Mouse (Mus musculus): ENCODE measurements around the gene Tmbim1. TPM values are rescaled to one million over a fixed set of nuclear protein-coding genes. Genes with fewer than 3 reads are reported as not detected.

Tmbim1 gene
- polyA plus RNA-seq (2012; rRNA removed; ENCODE audit: low replicate concordance), result 326 and 387 TPM in 2 replicates

GRCm38 (mm10) chr1:74305522-74305921, at the start of gene Tmbim1:
Tmbim1 (minus strand) TSS chr1:74305622.

GRCm38 (mm10) chr1:74284543-74285160, 20.8 kb downstream of the Tmbim1 start, which contains the start of the genes Aamp and Pnkd:
Aamp (minus strand) TSS chr1:74284738.
Pnkd (plus strand) TSS chr1:74284930.

GRCm38 (mm10) chr1:74278538-74278937, 26.9 kb downstream of the Tmbim1 start, which contains the start of gene Gpbar1:
Gpbar1 (plus strand) TSS chr1:74278550.

Other genes with a start within 250 kb of the Tmbim1 start
- 262 and 426 TPM in 2 replicates for gene Tns1, start 181.2 kb downstream of the Tmbim1 start, polyA plus RNA-seq (2012; rRNA removed; ENCODE audit: low replicate concordance)
- 1.2 TPM in 2 replicates for gene Rufy4, start 180.1 kb downstream of the Tmbim1 start, polyA plus RNA-seq (2012; rRNA removed; ENCODE audit: low replicate concordance)
- gene Cxcr2, start 151.6 kb downstream of the Tmbim1 start, polyA plus RNA-seq (2012; rRNA removed; ENCODE audit: low replicate concordance), result 2.5 and 2.8 TPM in 2 replicates
- 0.31 TPM in 1 of 2 replicates, not detected in the other for gene Cxcr1, start 111.0 kb downstream of the Tmbim1 start, polyA plus RNA-seq (2012; rRNA removed; ENCODE audit: low replicate concordance)
- gene Arpc2, start 69.5 kb downstream of the Tmbim1 start, polyA plus RNA-seq (2012; rRNA removed; ENCODE audit: low replicate concordance), result 155 and 228 TPM in 2 replicates
- 0.20 and 0.29 TPM in 2 replicates for gene Gpbar1, start 27.1 kb downstream of the Tmbim1 start, polyA plus RNA-seq (2012; rRNA removed; ENCODE audit: low replicate concordance)
- gene Aamp, start 20.9 kb downstream of the Tmbim1 start, polyA plus RNA-seq (2012; rRNA removed; ENCODE audit: low replicate concordance), result 142 and 156 TPM in 2 replicates
- gene Pnkd, start 20.7 kb downstream of the Tmbim1 start, polyA plus RNA-seq (2012; rRNA removed; ENCODE audit: low replicate concordance), result 65.3 and 71.6 TPM in 2 replicates
- gene Catip, start 56.5 kb upstream of the Tmbim1 start, polyA plus RNA-seq (2012; rRNA removed; ENCODE audit: low replicate concordance), result 0.43 and 0.66 TPM in 2 replicates
- 78.2 and 92.6 TPM in 2 replicates for gene Slc11a1, start 69.6 kb upstream of the Tmbim1 start, polyA plus RNA-seq (2012; rRNA removed; ENCODE audit: low replicate concordance)
- 175 and 185 TPM in 2 replicates for gene Ctdsp1, start 85.9 kb upstream of the Tmbim1 start, polyA plus RNA-seq (2012; rRNA removed; ENCODE audit: low replicate concordance)
- gene Vil1, start 103.8 kb upstream of the Tmbim1 start, polyA plus RNA-seq (2012; rRNA removed; ENCODE audit: low replicate concordance), result 0.17 and 0.19 TPM in 2 replicates
- 14.1 and 28.1 TPM in 2 replicates for gene Cnot9, start 200.4 kb upstream of the Tmbim1 start, polyA plus RNA-seq (2012; rRNA removed; ENCODE audit: low replicate concordance)
- gene Plcd4, start 237.3 kb upstream of the Tmbim1 start, polyA plus RNA-seq (2012; rRNA removed; ENCODE audit: low replicate concordance), result 18.1 TPM in 1 of 2 replicates, not detected in the other
- gene Usp37, start 238.7 kb upstream of the Tmbim1 start, polyA plus RNA-seq (2012; rRNA removed; ENCODE audit: low replicate concordance), result 2.3 and 4.1 TPM in 2 replicates